Mouse (Mus musculus) embryonic stem cell, embryonic (primary cell): Measurements from ENCODE around the gene Rnf19b.

Source experiments
- CTCF ChIA-PET, 4 experiments: fragments of 300-600 bp in 2 of 4; fragments of 350-600 bp in 2 of 4; sonication (Branson Sonifier 250); formaldehyde crosslinking; loops; one replicate each; lab custom pipeline; 2022; ENCODE audit warnings: inconsistent platforms in 2 of 4; lab: Charles Lee
- POLR2A ChIA-PET, 4 experiments: fragments of 300-600 bp in 2 of 4; fragments of 350-600 bp in 2 of 4; sonication (Branson Sonifier 250); formaldehyde crosslinking; loops; one replicate each; lab custom pipeline; 2022; ENCODE audit warnings: antibody characterized with exemption in 4 of 4, inconsistent platforms in 1 of 4; lab: Charles Lee

The Rnf19b gene

DNA sequence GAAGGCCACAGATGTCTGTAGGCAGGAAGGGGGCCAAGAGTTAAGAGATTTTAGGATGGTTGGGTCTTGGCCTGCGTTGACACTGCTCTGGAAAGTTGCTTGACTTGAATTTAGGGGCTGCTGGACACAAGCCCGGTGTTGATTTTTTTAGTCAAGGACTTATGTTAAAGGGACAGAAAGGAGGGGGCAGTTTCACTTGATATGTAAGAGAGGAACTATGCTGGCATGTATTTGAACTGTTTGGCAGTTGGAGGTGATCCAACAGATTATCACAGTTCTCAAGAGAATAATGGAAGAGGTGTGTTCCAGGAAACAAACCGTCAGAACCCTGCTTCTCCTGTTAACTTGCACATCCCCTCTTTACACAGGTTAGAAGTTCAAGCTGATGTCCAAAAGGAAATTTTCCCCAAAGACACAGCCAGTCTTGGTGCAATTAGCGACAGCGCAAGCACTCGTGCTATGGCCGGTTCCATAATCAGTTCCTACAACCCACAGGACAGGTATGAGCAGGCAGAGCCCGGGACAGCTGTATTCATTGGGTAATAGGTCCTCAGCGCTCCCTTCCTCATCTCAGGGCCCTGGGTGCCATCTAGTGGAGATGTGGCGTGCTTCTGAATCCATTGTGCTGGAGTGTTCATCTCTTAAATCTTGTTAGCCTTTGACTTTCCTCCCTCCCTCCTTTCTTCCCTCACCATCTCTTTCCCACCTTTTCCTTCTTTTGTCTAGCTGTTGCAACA, 24.5 kb downstream of the Rnf19b start:
- ChIA-PET POLR2A (interaction anchor here in 3 of 4 experiments (0.6 to 8.8 kb wide), 16 partner anchors 11 to 126 kb away, joined by 3 to 74 read pairs (median 3); partner anchors contain the start of genes Rnf19b (in 2 of the 3) and Azin2 (in 1 of the 3)), CTCF (interaction anchor here (0.5 to 1.7 kb wide), 28 partner anchors 12 to 271 kb away, joined by 3 to 11 read pairs (median 4); partner anchors contain the start of genes Azin2 (in 1 of the 4) and Rnf19b (in 1 of the 4))

DNA sequence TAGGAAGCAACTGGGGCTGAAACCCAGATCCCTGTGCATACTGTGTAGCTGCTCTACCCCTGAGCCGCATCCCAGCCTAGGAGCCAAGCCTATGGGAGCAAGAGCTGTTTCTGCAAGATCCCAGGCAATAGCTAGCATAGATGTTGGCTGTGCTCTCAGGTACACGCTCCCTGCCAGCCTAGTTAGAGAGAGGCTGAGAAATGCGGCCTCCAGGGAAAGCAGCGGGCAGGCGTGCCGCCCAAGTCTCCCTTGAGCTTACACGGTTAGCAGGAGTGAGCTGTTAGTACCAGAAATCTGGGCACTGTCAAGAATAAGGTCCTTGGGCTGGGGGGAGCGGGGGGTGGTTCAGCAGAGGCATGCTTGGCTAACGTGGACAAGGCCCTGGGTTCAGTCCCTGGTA, 26.8 kb downstream of the Rnf19b start:
- ChIA-PET POLR2A (interaction anchor here in 2 of 4 experiments (0.8 to 8.8 kb wide), 10 partner anchors 10 to 124 kb away, joined by 3 to 74 read pairs (median 5); partner anchors contain the start of genes Rnf19b (in 2 of the 2) and Azin2 (in 1 of the 2)), CTCF (interaction anchor here (0.7 to 2.1 kb wide), 10 partner anchors 22 to 128 kb away, joined by 3 to 14 read pairs (median 4); no protein-coding TSS in a partner anchor)

DNA sequence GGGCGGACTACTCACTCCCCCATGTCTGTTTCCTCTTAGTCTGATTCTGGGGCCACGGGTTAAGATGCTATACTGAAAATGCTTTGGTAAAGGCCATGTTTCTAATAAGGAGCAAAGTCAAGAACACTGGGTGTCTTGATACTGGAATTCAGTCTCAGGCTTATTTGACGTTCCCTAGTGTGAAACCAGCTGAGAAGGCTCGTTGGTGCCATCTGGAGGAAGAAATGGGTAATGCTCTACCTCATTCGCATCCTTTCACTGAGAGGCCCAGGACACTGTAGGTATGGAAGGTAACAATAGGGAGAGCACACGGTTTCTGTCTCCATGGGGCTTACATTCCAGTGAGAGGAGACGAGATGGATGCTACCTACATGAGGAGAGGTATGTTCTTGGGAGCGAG, 28.0 kb downstream of the Rnf19b start:
- POLR2A ChIA-PET, result interaction anchor here (0.6 to 8.8 kb wide), 12 partner anchors 9 to 125 kb away, joined by 3 to 74 read pairs (median 5); partner anchors contain the start of genes Rnf19b (in 3 of the 4) and Hpca (in 1 of the 4)
- CTCF ChIA-PET, result interaction anchor here (0.9 to 2.1 kb wide), 9 partner anchors 27 to 374 kb away, joined by 3 to 14 read pairs (median 4); no protein-coding TSS in a partner anchor

DNA sequence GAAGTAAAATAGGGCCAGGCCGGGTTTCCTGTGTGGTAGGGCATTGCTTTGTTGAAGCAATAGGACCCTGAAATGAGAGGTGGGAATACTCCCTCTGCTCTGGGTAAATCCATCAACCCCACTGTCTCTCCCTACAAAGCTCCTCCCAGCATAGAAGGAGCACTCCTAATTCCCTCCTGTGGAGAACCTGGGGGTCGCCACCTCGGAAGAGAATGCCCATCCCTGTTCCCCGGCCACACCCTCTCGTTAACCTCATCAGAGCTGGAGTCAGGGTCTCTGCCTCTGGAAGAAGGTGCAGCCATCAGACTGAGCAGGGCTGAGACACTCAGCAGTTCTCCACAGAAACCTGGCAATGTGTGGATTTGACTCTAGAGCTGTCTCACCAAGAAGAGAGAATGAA, 29.8 kb downstream of the Rnf19b start:
- CTCF ChIA-PET, result interaction anchor here in 3 of 4 experiments (0.5 to 1.7 kb wide), 7 partner anchors 9 to 142 kb away, joined by 3 to 9 read pairs (median 4); no protein-coding TSS in a partner anchor
- POLR2A ChIA-PET, result interaction anchor here in 3 of 4 experiments (0.5 to 8.8 kb wide), 18 partner anchors 7 to 589 kb away, joined by 3 to 74 read pairs (median 4); partner anchors contain the start of gene Rnf19b (in 2 of the 3)

DNA sequence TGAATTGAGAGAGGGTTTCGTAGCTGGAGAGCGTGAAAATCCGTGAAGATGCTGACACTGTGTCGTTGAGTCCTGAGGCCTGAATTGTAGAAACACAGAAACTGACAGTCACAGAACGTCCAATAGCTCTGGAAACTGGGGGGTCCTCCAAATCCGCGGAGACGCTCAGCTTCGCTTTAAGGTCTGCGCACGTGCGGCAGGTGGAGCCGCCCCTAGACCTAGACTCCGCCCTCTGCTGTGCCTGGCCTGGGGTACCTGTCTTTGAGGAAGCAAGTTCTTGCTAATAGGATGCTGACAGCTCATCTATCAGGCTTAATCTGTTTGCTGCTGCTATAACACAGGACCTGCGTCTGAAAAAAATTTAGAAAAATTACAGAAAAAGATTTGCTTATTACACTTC, 37.2 kb downstream of the Rnf19b start:
- CTCF ChIA-PET, result interaction anchor here (0.6 to 2.4 kb wide), 8 partner anchors 8 to 546 kb away, joined by 3 to 12 read pairs (median 4); partner anchors contain the start of gene Txlna (in 1 of the 4)
- POLR2A ChIA-PET, result interaction anchor here (0.6 to 4.8 kb wide), 24 partner anchors 8 to 384 kb away, joined by 3 to 47 read pairs (median 3); partner anchors contain the start of genes Rnf19b (in 3 of the 4) and Tmem54 (in 1 of the 4)

DNA sequence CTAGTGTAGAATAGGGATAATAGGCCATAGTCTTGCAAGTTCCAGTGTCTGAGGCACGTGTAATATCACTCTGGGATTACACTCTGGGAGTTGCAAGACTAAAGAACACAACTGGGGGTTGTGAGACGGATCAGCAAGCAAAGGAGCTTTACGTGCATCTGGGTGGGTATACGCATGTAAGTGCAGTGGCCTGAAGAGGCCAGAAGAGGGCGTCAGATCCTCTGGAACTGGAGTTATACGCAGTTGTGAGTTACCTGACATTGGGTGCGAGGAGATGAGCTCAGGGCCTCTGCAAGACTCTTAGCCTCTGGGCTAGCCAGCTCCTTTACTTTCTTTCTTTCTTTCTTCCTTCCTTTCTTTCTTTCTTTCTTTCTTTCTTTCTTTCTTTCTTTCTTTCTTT, 38.9 kb downstream of the Rnf19b start:
- ChIA-PET POLR2A (interaction anchor here (0.5 to 4.8 kb wide), 6 partner anchors 16 to 185 kb away, joined by 3 to 47 read pairs (median 4); partner anchors contain the start of gene Rnf19b (in 3 of the 4)), CTCF (interaction anchor here (0.6 to 2.9 kb wide), 19 partner anchors 8 to 302 kb away, joined by 3 to 22 read pairs (median 4); partner anchors contain the start of gene Tmem54 (in 3 of the 4))

DNA sequence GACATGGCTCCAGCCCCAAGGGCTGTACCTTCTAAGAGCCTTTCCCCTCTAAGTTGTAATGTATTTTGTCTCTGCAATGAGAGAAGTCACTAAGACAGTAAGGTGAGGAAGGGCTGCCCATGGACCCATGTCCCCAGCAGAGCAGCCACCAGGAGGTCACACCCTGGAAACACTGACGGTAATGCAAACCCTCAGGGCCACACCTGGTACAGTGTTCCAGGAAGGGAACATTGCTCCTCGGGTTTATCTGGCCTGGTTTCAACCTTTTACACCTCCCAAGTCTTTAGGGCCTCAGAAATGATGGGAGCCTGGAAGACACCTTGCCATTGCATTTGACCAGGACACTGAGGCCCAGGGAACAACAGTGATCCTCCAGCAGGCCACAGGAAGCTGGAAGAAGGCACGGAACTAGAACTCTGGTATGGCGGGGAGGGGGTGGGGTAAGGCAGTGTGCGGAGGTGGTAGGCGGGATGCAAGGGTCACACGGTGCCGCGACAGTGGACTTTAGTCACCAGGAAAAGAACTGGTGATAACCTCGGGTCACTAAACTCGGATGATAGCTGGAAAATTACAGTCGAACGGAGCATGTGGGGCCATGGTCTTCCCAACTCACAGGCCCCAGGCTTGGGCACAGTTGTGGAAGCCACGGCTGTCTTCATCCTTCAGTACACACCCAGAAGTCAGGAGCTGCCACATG, 44.2 kb downstream of the Rnf19b start:
- POLR2A ChIA-PET, result interaction anchor here in 3 of 4 experiments (0.6 to 4.5 kb wide), 8 partner anchors 14 to 155 kb away, joined by 3 to 25 read pairs (median 4); partner anchors contain the start of gene Rnf19b (in 1 of the 3)
- CTCF ChIA-PET, result interaction anchor here in 3 of 4 experiments (0.8 to 2.7 kb wide), 7 partner anchors 9 to 145 kb away, joined by 3 to 19 read pairs (median 9); no protein-coding TSS in a partner anchor

DNA sequence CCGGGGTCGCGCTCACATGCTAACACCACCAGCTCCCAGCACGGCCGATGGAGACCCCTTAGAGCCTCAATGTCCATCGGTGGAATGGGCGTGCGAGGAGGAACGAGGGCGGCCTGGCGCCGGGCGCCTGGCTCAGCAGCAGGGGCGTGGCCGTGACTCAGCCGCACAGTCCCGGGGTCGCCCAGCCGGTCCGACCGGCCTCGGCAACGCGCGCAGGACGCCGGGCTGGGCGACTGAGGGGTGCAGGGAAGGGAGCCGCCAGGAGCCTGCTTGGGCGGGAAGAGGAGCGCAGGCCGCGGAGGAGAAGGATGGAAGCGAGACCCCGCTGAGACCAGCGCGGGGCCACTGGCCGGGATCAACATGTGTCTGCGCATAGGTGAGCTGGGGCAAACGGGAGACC, 47.3 kb downstream of the Rnf19b start, which contains the start of gene Tmem54:
Gene Tmem54 (plus strand): TSS at position 193 of the 400 bp plus-strand sequence.
- POLR2A ChIA-PET, result interaction anchor here in 2 of 4 experiments (0.5 to 4.5 kb wide), 12 partner anchors 10 to 345 kb away, joined by 3 to 25 read pairs (median 4); partner anchors contain the start of genes Hpca (in 2 of the 2) and Rnf19b (in 2 of the 2)
- CTCF ChIA-PET, result interaction anchor here (0.6 to 1.6 kb wide), 10 partner anchors 8 to 958 kb away, joined by 3 to 8 read pairs (median 6); no protein-coding TSS in a partner anchor

DNA sequence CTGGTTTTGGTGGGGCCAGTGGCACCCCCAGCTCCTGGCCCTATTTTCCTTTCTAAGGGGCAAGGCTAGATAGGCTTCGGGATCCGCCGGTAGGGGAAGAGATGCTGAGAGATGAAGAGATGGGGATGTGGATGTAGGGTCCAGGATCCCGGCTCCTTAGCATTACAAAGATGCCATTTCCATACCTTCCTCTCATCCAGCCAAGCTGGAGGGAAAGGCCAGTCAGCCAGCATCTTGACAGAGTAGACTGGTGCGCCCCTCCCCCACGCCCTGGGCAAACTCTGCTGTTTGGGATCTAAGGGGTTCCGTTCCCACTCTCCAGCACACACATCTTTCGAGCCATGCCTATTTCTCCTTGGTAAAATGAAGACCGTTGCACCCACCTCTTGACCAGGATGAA, 48.0 kb downstream of the Rnf19b start:
- CTCF ChIA-PET, result interaction anchor here (0.5 to 1.9 kb wide), 14 partner anchors 9 to 431 kb away, joined by 3 to 10 read pairs (median 5); no protein-coding TSS in a partner anchor
- POLR2A ChIA-PET, result interaction anchor here in 2 of 4 experiments (0.5 to 4.5 kb wide), 12 partner anchors 10 to 344 kb away, joined by 3 to 25 read pairs (median 4); partner anchors contain the start of genes Hpca (in 2 of the 2) and Rnf19b (in 2 of the 2)

DNA sequence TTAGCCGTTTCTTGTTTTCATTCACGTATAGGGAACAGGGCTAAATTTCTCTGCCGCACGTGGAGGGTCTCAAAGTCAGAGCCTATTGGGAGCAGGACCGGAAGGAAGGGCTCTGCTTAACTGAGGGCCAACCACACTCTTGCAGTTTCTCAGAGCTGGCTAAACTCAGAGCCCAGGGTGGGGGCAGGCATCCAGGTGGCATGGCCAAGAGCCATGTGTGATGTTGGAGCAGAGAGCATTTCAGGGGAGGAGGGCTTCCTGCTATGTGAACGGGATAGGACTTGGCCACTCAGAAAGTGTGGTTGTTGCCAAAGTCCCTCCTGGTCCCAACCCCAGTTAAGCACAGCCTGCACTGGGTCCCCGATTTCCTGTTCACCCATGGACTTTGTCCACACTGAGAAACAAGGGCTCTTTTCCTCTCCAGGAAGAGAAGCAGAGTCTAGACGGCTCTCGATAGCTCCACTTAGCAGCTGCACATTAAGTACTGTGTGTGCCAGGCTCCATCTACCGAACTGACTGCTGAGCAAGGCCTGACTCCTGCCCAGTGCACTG, 49.4 kb downstream of the Rnf19b start:
- POLR2A ChIA-PET, result interaction anchor here in 2 of 4 experiments (0.8 to 1.5 kb wide), 4 partner anchors 49 to 145 kb away, joined by 3 to 9 read pairs (median 4); partner anchors contain the start of genes Rnf19b (in 2 of the 2), Azin2 (in 1 of the 2), S100pbp (in 1 of the 2) and Yars (in 1 of the 2)

DNA sequence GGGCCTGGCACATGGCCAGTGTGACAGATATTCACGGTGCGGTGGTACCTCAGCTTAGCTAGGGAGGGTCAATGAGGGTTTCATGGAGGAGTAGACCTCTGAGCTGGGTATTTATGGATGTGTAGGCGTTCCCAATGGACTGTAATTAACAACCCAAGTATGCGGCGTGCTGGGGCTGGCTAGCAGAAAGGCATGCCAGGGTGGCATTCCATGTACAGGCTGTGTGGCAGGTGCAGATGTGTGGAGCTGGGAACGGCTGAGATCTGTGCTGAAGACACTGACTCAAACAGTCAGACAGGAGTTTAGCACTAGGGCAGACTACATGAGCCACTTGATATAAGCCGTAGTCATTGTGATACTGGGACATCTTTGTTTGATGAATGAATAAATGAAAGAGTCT, 50.6 kb downstream of the Rnf19b start:
- ChIA-PET POLR2A (interaction anchor here in 1 of 4 experiments (1.5 kb wide), 1 partner anchor 51 kb away, joined by 9 read pairs; the partner anchor contains the start of gene Rnf19b), CTCF (interaction anchor here in 3 of 4 experiments (0.5 to 2.8 kb wide), 5 partner anchors 18 to 200 kb away, joined by 3 to 6 read pairs (median 4); no protein-coding TSS in a partner anchor)

More for the DNA sequence above, 49.4 kb downstream of the Rnf19b start:
- CTCF ChIA-PET, result interaction anchor here in 1 of 4 experiments (1.9 to 2.8 kb wide), 2 partner anchors 20 to 23 kb away, joined by 4 to 6 read pairs; no protein-coding TSS in a partner anchor

DNA sequence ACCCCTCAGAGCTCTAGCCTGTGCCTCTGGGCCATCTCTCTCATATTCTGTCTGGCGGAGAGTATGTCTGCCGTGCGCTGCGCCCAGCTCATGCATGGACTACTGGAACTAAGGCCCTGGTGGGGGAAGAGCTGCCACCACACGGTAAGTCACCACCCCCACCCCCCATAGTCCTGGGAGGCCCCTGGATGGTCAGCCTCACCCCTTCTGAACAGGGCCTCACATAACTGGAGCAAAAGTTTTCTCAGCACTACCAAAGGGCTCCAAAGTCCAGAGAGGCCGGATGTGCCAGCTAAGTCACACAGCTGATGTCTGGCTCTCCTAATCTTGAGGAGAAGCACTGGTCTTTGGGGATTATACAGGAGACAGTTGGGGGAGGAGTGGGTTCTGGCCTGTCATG, 52.7 kb downstream of the Rnf19b start:
- POLR2A ChIA-PET, result interaction anchor here in 2 of 4 experiments (1.8 to 7.8 kb wide), 3 partner anchors 23 to 54 kb away, joined by 5 to 55 read pairs (median 28); partner anchors contain the start of gene Rnf19b (in 2 of the 2)
- CTCF ChIA-PET, result interaction anchor here in 2 of 4 experiments (0.6 to 3.6 kb wide), 8 partner anchors 8 to 399 kb away, joined by 3 to 32 read pairs (median 4); partner anchors contain the start of gene Hpca (in 1 of the 2)

DNA sequence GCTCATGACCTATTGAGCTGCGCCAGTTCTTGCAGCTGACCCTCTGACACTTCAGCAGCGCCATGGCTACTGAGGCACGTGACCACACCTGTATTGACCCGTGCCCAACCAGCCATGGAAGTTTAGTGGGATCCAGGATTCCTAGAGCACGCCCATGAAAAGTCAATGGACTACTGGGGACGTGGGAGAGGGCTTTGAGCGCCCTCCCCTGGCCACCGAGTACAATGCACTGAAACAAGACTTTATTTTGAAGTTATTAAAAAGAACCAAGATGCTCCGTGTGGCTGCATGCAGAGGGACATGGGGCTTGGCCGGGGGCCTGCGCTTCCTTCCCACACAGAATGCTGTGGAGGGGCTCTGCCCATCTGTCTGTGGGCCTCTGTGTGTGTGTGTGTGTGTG, 53.3 kb downstream of the Rnf19b start:
- CTCF ChIA-PET, result interaction anchor here (0.6 to 3.6 kb wide), 14 partner anchors 8 to 1036 kb away, joined by 3 to 32 read pairs (median 6); partner anchors contain the start of genes Fndc5 (in 1 of the 4) and Hpca (in 1 of the 4)

DNA sequence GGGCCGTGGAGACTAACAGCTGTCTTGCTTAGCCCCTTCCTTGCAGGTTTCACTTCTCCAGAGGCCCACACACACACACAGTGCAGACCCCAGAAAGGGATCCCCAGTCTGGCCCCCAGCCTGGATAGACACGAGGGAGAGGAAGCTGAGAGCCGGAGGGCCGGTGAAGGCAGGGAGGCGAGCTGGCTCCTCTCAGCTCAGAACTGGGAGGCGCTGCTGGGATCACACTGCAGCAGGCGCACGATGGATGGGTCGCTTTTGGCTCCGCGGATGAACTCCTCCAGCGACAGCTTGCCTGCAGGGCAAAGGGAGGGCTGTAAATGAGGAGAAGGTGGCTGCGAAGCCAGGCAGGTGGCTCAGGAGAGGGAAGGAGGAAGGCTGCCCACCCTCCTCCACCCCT, 54.2 kb downstream of the Rnf19b start:
- CTCF ChIA-PET, result interaction anchor here (0.6 to 3.6 kb wide), 55 partner anchors 9 to 1035 kb away, joined by 3 to 32 read pairs (median 6); partner anchors contain the start of genes Hpca (in 2 of the 4) and Fndc5 (in 1 of the 4)
- POLR2A ChIA-PET, result interaction anchor here in 3 of 4 experiments (0.6 to 7.8 kb wide), 21 partner anchors 10 to 1119 kb away, joined by 3 to 55 read pairs (median 4); partner anchors contain the start of gene Rnf19b (in 2 of the 3)

More for the DNA sequence above, 53.3 kb downstream of the Rnf19b start:
- POLR2A ChIA-PET, result interaction anchor here in 2 of 4 experiments (0.7 to 7.8 kb wide), 4 partner anchors 53 to 181 kb away, joined by 3 to 55 read pairs (median 16); partner anchors contain the start of gene Rnf19b (in 2 of the 2)
